Mouse (Mus musculus) monocyte, adult 5-6 weeks (primary cell): ENCODE data around the gene Elovl5. TPM values are rescaled to one million over a fixed set of nuclear protein-coding genes. Genes with fewer than 3 reads are reported as not detected.

ENCODE experiments used
- ATAC-seq: fragments of 153-309, 156-312 bp; replicated peaks from 2 replicates; pipeline ENCODE4 v1.8.0; 2017; ENCODE audit warnings: mild to moderate bottlenecking; ENCODE audit not compliant: low TSS enrichment, insufficient number of reproducible peaks, severe bottlenecking, poor library complexity, low FRiP score
- total RNA-seq: library from RNA; stranded (forward); fragments of 200-1000, 200-491, 200-594 nt; gene quantifications from 3 replicates; pipeline ENCODE4 v1.2.3, GENCODE M21; 2017

The Elovl5 gene
- total RNA-seq, 1 experiment from 2014 or later, result 154 TPM

GRCm38 (mm10) chr9:78013813-78014212 is 96.6 kb downstream of the Elovl5 start:
- no peak for ATAC-seq

GRCm38 (mm10) chr9:78015816-78016215 is 98.7 kb downstream of the Elovl5 start:
- ATAC-seq, result no peak

GRCm38 (mm10) chr9:78016288-78016687 is 99.1 kb downstream of the Elovl5 start:
- ATAC-seq, result no peak

- no peak for ATAC-seq
Observed at GRCm38 (mm10) chr9:78021256-78021655, 104.1 kb downstream of the Elovl5 start.

GRCm38 (mm10) chr9:78022187-78022945 is 105.2 kb downstream of the Elovl5 start:
- ATAC-seq, result peak; percentile 80

- ATAC-seq, result 0 out of 2 replicates have a peak, but pooled peaks have one; percentile 41
Observed at GRCm38 (mm10) chr9:78024823-78025222, 107.7 kb downstream of the Elovl5 start.

GRCm38 (mm10) chr9:78027099-78027498 is 109.9 kb downstream of the Elovl5 start:
- ATAC-seq, result no peak

- no peak for ATAC-seq
Observed at GRCm38 (mm10) chr9:78030835-78031456, 113.8 kb downstream of the Elovl5 start.

GRCm38 (mm10) chr9:78032930-78033329 is 115.8 kb downstream of the Elovl5 start:
- ATAC-seq, result no peak

Other genes starting within 250 kb of the Elovl5 start
- gene Gclc, start 162.8 kb upstream of the Elovl5 start, total RNA-seq, result 22.2 to 34.3 TPM (median 29.9 TPM) in 3 replicates
- not detected in 3 replicates for gene Gcm1, start 134.6 kb downstream of the Elovl5 start, total RNA-seq
- gene Fbxo9, start 191.7 kb downstream of the Elovl5 start, total RNA-seq, result 43.6 to 76.3 TPM (median 68.7 TPM) in 3 replicates
- 3.4 to 5.2 TPM (median 3.9 TPM) in 3 replicates for gene Ick, start 191.8 kb downstream of the Elovl5 start, total RNA-seq